ENCODE assay signal across 9 mouse cellular contexts in the genomic region with DNA sequence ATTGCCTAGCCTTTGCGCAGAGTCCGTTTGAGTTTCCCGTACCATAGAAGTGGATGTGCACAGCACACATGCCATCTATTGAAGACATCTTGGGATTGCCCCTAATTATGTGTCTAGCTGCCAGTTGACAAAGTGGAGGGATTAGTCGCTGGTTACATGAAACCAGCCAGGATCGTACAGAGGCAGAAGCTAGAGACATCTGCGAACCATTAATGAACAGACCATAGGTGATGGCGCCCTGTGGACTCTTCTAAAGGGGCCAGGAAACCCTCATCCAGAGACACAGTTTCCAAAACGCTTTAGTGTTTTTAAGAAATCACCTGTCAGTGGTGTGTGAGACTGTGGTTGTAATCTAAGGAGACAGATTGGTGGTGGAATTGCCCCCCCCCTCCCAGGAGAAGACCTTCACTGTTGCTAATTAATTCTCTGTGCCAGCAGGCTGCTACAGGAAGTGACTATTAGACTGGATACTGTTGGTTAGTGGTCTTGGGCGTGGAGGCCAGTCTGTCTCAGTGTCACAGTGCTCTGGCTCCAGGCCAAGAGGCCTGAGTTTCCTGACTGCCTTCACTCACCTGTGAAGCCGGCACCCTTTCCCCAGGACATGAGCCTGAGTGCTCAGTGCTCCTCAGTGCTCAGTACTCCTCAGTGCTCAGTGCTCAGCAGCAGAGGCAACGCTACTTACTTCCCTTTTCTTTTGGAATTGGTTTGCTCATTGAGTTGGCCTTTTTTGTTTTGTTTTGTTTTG. TPM values are rescaled to one million over a fixed set of nuclear protein-coding genes. Genes with fewer than 3 reads are reported as not detected.
A peak's percentile ranks its signal among the peaks of the same experiment; 100 is the strongest.
DNase-seq lines count a peak whose midpoint lies in the region; ATAC-seq and TF ChIP-seq lines count a peak whose summit lies in the region.
"Had no signal": no experiment of that assay in that cellular context is flagged by ENCODE, and none has a peak within 500 bp of the region (broad histone marks: within the 10 kb centered on the region; RNA-seq: fewer than 3 reads in every experiment).

No protein-coding gene starts in this region.

- TF ChIP-seq CTCF in G1E (IDR thresholded peaks at IDR 0.05; ENCODE audit: low read depth, low read length): no peak

- peaks cover 17% of the 10 kb centered on the region for H3K36me3 ChIP-seq in heart, embryonic 13.5 days
- H3K36me3 ChIP-seq in G1E (replicated peaks) (peaks cover 99% of the 10 kb centered on the region), macrophage (ENCODE audit: inconsistent target) (peaks cover 17% of the 10 kb centered on the region; the same call in 1 of the 2 replicates)
- H3K36me3 ChIP-seq in intestine, embryonic 15.5 days: no peaks in the 10 kb centered on the region
- H3K36me3 ChIP-seq in liver, embryonic 12.5 days: peaks cover 43% of the 10 kb centered on the region

- H3K4me3 ChIP-seq in heart, embryonic 13.5 days: no peak overlapping the region
- H3K4me3 ChIP-seq in G1E (ENCODE audit: low read depth, low read length): no peak overlapping the region
- no peak overlapping the region for H3K4me3 ChIP-seq in intestine, embryonic 15.5 days (replicated peaks)
- no peak overlapping the region for H3K4me3 ChIP-seq in macrophage (ENCODE audit: inconsistent target)
- H3K4me3 ChIP-seq in liver, embryonic 12.5 days: no peak overlapping the region

- H3K4me1 ChIP-seq in heart, embryonic 13.5 days: peaks cover 98% of the 10 kb centered on the region
- peaks cover 40% of the 10 kb centered on the region for H3K4me1 ChIP-seq in G1E (ENCODE audit: insufficient read depth, low read depth, low read length)
- H3K4me1 ChIP-seq in intestine, embryonic 15.5 days (replicated peaks): peaks cover 66% of the 10 kb centered on the region
- peaks cover 86% of the 10 kb centered on the region for H3K4me1 ChIP-seq in liver, embryonic 12.5 days

- H3K9me3 ChIP-seq in heart, embryonic 13.5 days: no peaks in the 10 kb centered on the region
- H3K9me3 ChIP-seq in G1E (replicated peaks): no peaks in the 10 kb centered on the region
- H3K9me3 ChIP-seq in intestine, embryonic 15.5 days: no peaks in the 10 kb centered on the region
- no peaks in the 10 kb centered on the region for H3K9me3 ChIP-seq in liver, embryonic 12.5 days (replicated peaks)

- no peak for DNase-seq in heart, postnatal 4 days
- no peak for DNase-seq in G1E (ENCODE audit: low spot score)
- no peak for DNase-seq in layer of hippocampus, adult 9-10 months (ENCODE audit: low spot score)
- DNase-seq in thymus, postnatal 25 days: no peak

- peaks cover 100% of the 10 kb centered on the region for H3K79me2 ChIP-seq in macrophage (ENCODE audit: inconsistent target)

- peak overlapping the region; percentile 21 for H3K9ac ChIP-seq in heart, embryonic 13.5 days
- H3K9ac ChIP-seq in intestine, embryonic 15.5 days: no peak overlapping the region
- no peak overlapping the region for H3K9ac ChIP-seq in liver, embryonic 12.5 days

- no peak overlapping the region for H3K4me2 ChIP-seq in heart, embryonic 13.5 days
- no peak overlapping the region for H3K4me2 ChIP-seq in intestine, embryonic 15.5 days (replicated peaks)
- no peak overlapping the region for H3K4me2 ChIP-seq in liver, embryonic 12.5 days

- ATAC-seq in heart, embryonic 13.5 days (ENCODE audit: extremely low read depth, insufficient number of reproducible peaks, low FRiP score, low TSS enrichment): no peak
- peak; percentile 19 for ATAC-seq in G1E (ENCODE audit: extremely low read depth, insufficient number of reproducible peaks, low FRiP score, poor library complexity, severe bottlenecking)
- peak; percentile 39; the same call in 1 of the 2 replicates for ATAC-seq in intestine, embryonic 15.5 days
- ATAC-seq in liver, embryonic 12.5 days: no peak
- ATAC-seq: hindbrain, embryonic 16.5 days had no signal

- H3K27me3 ChIP-seq in heart, embryonic 13.5 days (replicated peaks): no peaks in the 10 kb centered on the region
- H3K27me3 ChIP-seq in G1E (ENCODE audit: insufficient read depth, low read length): no peaks in the 10 kb centered on the region
- no peaks in the 10 kb centered on the region for H3K27me3 ChIP-seq in intestine, embryonic 15.5 days (replicated peaks)
- H3K27me3 ChIP-seq in liver, embryonic 12.5 days (replicated peaks): no peaks in the 10 kb centered on the region

- 67% methylated on average over 11 of the region's 11 CpGs for WGBS in heart, embryonic 13.5 days
- 61% methylated on average over 11 of the region's 11 CpGs for WGBS in intestine, embryonic 15.5 days
- WGBS in macrophage (ENCODE audit: missing documents): 59% methylated on average over 11 of the region's 11 CpGs
- WGBS in liver, embryonic 12.5 days (ENCODE audit: insufficient replicate concordance): 64% methylated on average over 11 of the region's 11 CpGs

- peak overlapping the region; percentile 28; the same call in 1 of the 2 replicates for H3K27ac ChIP-seq in heart, embryonic 13.5 days (replicated peaks)
- 0 out of 2 replicates have a peak overlapping the region, but pooled peaks have one; percentile 10 for H3K27ac ChIP-seq in intestine, embryonic 15.5 days
- H3K27ac ChIP-seq in macrophage: peak overlapping the region; percentile 81
- no peak overlapping the region; the same call in 1 of the 2 replicates for H3K27ac ChIP-seq in liver, embryonic 12.5 days

RNA-seq across cellular contexts. Expression of a gene that starts 37.8 kb away (rescaled TPM):
- polyA plus RNA-seq in heart, embryonic 13.5 days (2015; fragmentation: Nextera tagmentation; extraction: Ambion mirVana): 376 and 386 TPM in 2 replicates
- 100 to 1,000 TPM; 423 to 429 TPM for total RNA-seq in heart, postnatal 4 days (2021)
- total RNA-seq in G1E (2014; fragmentation: Nextera tagmentation) (310 and 312 TPM in 2 replicates), G1E (2017) (86.7 and 91.8 TPM in 2 replicates)
- polyA plus RNA-seq in G1E (2012) (99.4 and 110 TPM in 2 replicates), macrophage (2018) (485 to 769 TPM (median 513 TPM) in 3 replicates)
- polyA plus RNA-seq in intestine, embryonic 15.5 days (2015; fragmentation: Nextera tagmentation; extraction: Ambion mirVana): 410 and 425 TPM in 2 replicates
- 100 to 1,000 TPM; 159 to 332 (median 238) TPM for total RNA-seq in macrophage (2018; cell fraction: chromatin; rRNA removed)
- 100 to 1,000 TPM; 379 to 591 (median 456) TPM for total RNA-seq in macrophage (2018; cell fraction: cytosol; rRNA removed)
- 100 to 1,000 TPM; 176 to 252 (median 211) TPM for total RNA-seq in macrophage (2018; cell fraction: nucleus; rRNA removed)
- polyA plus RNA-seq in liver, embryonic 12.5 days (2016; fragmentation: Nextera tagmentation; extraction: Ambion mirVana): 208 and 209 TPM in 2 replicates

Comparison
In these comparisons a context has a peak if more than half of its experiments do, and no peak if none do; other contexts are left out.
1. ATAC-seq: peak in G1E (single experiment) and intestine, embryonic 15.5 days (single experiment); none in heart, embryonic 13.5 days (single experiment) and liver, embryonic 12.5 days (single experiment).